Mouse (Mus musculus): Measurements from ENCODE around the gene Cyp2g1.
A peak's percentile ranks its signal among the peaks of the same experiment; 100 is the strongest.
"Not testable (repeated sequence)": the region's sequence is repeated elsewhere in the genome, so short reads cannot be mapped to it uniquely, and the experiment has no call there.

The Cyp2g1 gene

DNA sequence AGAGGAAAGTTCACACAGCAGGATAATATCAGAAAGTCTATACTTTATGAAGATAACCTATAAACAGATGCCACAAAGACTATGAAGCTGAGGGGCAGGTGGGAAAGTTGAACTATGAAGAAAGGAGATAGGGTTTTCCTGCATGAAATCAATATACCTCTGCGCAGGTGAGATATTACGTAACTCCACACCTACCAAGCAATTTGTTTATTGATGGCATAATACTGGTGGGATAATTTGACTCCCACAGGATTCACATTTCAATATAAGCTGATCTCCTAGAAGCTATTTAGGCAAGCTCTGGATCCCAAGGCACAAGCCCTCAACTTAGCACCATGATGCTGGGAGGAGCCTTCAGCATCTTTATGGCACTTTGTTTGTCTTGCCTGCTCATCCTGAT, at the start of gene Cyp2g1:
Cyp2g1 (plus strand) TSS at position 301 of the 400 bp plus-strand sequence.
- no peak for DNase-seq (ENCODE audit: low spot score in 2 of 2)

GRCm38 (mm10) chr7:26767084-26767483, 41.6 kb upstream of the Cyp2g1 start:
- no peak for DNase-seq (ENCODE audit: low spot score in 2 of 2)

DNA sequence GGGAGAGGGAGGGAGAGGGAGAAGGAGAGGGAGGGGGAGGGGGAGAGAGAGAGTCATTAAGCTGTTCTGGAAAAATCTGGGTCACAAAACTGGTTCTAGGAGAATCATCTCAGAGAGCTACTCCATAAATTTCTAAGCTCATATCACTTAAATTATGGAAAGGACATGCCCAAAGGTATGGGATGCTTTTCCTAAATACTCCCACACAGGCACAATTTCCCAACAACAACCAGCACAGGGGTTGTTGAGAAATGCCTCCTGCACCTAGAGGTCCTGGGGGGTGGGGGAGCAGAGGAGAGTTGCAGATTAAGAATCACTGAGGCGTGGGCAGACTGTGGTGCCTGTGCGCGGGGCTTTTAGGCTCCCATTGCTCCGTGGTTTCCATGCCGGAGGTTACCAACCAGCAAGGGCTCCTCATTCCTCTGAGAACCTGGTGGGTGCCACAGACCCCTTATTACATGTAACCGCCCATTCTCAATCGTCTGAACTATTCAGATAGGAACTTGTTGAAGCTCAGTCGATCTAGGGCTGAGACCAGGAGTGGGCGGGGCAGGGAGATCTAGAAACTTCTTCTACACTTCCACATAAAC, 38.7 kb upstream of the Cyp2g1 start:
- no peak for DNase-seq (ENCODE audit: low spot score in 2 of 2)

DNA sequence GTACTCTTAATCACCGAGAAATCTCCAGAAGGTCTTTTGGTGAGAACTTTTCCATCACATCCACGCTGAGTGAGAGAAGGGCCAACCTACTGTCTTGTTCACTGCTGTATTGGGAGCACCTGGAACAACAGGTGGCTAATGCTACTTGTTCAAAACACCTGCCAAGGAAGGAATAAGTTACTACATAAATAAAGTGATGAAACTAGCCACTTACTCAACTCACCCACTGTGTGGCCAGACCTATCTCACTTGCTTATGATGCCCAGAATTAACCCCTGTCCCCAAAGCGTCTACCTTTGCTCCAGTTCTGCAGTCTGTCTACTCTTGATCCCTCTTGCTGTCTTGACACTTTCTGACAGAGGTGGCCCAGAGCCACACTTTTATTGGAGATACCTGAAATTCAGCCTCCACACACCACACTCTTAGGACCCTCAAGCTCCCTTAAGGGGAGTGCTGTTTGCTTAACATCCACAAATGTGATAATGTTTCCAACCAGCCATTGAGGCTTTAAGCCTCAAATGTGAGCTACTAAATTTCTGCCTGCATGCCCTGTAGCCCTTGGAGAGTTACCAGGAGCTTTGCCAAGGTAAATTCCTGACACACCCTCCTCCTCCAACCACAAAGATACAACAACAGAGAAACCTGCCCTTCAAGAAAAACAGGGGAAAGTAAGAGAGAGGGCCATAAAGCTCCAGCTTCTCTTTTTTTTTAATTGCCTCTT, 35.7 kb upstream of the Cyp2g1 start:
- DNase-seq (ENCODE audit: low spot score in 2 of 2) = no peak

DNA sequence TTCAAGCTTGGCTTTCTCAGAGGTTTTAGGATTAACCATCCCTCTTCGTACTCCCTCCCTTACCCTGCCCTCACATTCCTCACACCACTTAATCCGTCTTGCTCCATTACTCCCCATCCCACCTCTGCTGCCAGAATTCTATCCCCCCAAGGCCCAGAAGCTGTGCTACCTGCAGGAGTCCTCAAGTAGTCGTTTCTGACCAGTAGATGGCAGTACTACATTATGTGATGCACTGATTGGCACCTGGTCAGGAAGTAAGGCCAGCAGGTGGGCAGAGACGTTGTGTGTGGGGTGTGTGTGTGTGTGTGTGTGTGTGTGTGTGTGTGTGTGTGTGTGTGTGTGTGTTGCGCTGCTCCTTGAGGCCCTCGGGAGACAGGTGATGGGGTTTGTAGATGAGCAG, 32.8 kb upstream of the Cyp2g1 start:
- DNase-seq (ENCODE audit: low spot score in 2 of 2) = no peak

DNA sequence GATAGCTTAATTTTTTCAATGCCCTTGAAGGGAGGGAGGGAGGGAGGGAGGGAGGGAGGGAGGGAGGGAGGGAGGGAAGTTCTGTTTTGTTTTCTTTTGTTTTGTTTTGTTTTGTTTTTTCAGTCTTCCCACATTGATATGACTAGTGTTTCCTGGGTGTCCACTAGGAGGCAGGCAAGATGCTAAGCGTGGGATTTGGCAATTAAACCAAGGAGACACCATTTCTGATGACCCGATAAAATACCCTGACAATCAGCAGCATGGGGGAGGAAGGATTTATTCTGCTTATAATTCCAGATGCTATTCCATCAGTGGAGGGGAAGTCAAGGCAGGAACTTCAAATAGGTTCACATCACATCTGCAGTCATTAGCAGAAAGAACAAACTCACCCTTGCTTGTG, 30.9 kb upstream of the Cyp2g1 start:
- DNase-seq (ENCODE audit: low spot score in 2 of 2) = no peak

DNA sequence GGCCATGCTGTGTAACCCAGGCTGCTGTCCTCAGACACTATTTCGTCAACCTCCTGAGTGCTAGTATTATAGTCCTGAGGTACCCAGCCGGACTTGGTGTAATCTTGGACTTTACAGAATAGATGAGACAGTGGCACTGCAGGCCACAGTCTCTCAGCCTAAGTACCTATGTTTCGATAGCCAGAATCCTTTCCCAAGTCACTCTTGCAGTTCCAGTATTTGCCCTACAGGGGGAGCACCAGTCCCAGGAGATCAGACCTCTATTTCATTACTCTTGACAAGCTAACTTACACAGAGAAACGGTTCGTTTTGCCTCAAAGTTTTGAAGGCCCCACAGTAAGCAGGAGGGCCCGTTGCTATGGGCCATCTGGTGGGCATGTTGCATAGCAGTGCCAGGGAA, 30.2 kb upstream of the Cyp2g1 start:
- peak; percentile 5 to 21 for DNase-seq (ENCODE audit: low spot score in 2 of 2)

- DNase-seq (ENCODE audit: low spot score in 2 of 2) = no peak
These were observed 28.8 kb upstream of the Cyp2g1 start for GRCm38 (mm10) chr7:26779799-26780416.

DNA sequence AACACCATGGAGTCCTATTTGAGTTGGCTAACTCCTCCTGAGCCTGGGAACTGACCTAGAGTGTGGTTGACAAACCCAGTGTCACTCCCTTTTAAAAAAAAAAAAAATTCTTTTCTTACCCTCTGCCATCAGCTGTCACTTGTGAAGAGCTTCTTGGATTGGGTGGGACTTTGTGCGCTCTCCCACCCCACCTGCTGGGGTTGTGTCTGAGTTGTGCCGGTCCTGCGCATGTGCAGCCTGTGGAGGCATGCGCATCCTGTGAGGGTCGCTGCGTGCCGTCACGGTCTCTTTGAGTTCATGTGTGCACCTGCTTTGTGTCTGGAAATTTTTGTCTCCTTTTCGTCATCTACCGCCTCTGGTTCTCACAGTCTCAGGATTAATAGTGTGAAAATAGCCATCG, 28.2 kb upstream of the Cyp2g1 start:
- DNase-seq (ENCODE audit: low spot score in 2 of 2) = peak in 1 of 2 experiments; percentile 5

GRCm38 (mm10) chr7:26780998-26781766, 27.5 kb upstream of the Cyp2g1 start:
- no peak for DNase-seq (ENCODE audit: low spot score in 2 of 2)

- DNase-seq (ENCODE audit: low spot score in 2 of 2) = no peak
These were observed 26.9 kb upstream of the Cyp2g1 start for GRCm38 (mm10) chr7:26781767-26782131.

DNA sequence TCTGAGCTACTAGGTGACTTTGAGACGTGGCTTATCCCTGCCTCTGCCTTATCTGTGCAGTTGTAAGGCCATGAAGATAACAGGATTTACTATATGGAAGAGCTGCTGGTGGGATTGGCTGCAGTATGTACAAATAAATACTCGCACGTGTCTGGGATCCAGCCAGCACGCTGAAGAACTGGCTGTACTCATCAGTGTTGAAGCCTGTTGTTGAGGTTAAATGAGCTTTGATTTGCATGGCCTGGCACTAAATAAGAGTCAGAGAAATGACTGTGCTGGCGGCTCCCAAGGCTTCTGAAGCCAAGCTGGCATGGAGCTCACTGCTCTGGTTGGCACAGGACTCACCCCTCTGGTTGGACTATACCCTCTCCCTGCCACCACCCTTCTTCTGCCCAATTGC, 25.5 kb upstream of the Cyp2g1 start:
- DNase-seq (ENCODE audit: low spot score in 2 of 2) = no peak

GRCm38 (mm10) chr7:26786013-26786412, 22.7 kb upstream of the Cyp2g1 start:
- not testable (repeated sequence) for DNase-seq (ENCODE audit: low spot score in 2 of 2)

DNA sequence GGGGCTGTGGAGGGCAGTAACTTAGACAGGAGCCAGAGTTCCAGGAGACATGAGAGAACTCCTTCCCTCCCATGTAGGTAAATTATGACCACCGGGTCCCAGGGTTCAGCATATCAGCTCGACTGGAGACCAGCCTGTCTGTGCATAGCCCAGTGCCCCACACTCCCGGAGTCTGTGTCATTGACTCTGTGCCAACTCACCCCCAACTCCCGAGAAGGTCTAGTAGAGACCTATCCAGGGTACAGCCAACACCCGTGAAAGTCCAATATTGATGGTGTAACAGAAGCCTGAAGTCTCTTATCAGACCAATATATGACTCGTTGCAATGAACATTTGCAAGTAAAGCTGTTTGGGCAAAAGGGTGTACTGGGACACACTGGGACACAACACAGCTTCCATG, 18.7 kb upstream of the Cyp2g1 start:
- no peak for DNase-seq (ENCODE audit: low spot score in 2 of 2)

GRCm38 (mm10) chr7:26800104-26800503, 8.6 kb upstream of the Cyp2g1 start:
- no peak for DNase-seq (ENCODE audit: low spot score in 2 of 2)

DNA sequence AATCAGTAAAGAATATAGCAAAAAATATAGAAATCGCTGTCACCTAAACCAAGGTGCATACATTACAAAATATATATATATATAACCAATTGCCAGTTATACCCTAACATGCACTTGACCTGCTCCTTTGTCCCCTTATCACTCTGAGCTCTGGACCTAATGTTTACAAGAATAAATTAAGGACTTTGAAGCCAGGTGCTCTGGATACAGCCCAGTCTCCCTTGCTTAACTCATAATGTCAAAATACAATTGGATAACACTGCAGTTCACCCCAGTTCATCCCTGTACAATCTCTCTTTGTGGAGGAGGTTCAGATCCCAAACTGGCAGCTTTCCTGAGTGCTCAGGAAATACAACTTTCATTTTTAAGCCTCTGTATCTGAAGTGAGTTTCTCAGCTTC, 7.7 kb upstream of the Cyp2g1 start:
- DNase-seq (ENCODE audit: low spot score in 2 of 2) = no peak

GRCm38 (mm10) chr7:26831556-26832292, 23.0 kb downstream of the Cyp2g1 start:
- not testable (repeated sequence) for DNase-seq (ENCODE audit: low spot score in 2 of 2)

GRCm38 (mm10) chr7:26832668-26833067, 24.0 kb downstream of the Cyp2g1 start:
- DNase-seq (ENCODE audit: low spot score in 2 of 2) = not testable (repeated sequence)

DNA sequence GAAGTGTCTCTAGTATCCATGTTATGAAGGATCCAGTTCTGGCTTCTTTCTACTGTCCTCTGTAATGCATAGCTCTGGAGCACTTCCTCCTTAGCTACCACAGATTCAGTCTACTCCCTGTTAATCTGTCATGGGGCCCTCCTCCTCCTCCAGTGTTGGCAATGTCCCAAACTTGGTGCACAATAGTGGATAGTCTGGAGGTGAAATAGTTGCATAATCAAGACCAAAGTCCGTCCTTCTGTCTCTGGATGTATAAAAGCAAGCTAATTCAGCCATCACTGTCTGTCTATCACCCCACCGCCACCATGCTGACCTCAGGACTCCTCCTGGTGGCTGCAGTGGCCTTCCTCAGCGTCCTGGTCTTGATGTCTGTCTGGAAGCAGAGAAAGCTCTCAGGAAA, 26.4 kb downstream of the Cyp2g1 start, which contains the start of gene Cyp2a5:
Cyp2a5 (plus strand) TSS at position 247 of the 400 bp plus-strand sequence.
- not testable (repeated sequence) for DNase-seq (ENCODE audit: low spot score in 2 of 2)

DNA sequence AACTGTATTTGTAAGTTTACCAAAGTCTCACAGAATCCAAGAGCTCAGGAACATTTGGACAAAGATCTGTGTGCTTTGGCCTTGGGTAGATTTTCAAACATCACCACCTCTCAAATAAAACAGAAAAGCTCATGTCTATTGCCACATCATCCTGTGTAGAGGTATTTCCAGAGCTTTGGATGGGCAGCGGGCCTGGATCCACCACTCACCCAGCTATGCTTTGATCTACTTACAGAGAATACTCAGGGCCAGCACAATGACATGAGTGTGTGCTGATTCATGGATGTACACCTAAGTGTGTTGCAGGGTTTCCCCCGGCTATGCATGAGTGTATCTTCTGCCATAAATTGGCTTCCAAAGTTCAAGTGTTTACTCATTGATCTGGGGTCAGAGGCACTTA, 34.7 kb downstream of the Cyp2g1 start:
- not testable (repeated sequence) for DNase-seq (ENCODE audit: low spot score in 2 of 2)

- not testable (repeated sequence) for DNase-seq (ENCODE audit: low spot score in 2 of 2)
These were observed 41.4 kb downstream of the Cyp2g1 start for GRCm38 (mm10) chr7:26850063-26850462.
